Mouse (Mus musculus): ENCODE results near the gene Prss23.

DNA sequence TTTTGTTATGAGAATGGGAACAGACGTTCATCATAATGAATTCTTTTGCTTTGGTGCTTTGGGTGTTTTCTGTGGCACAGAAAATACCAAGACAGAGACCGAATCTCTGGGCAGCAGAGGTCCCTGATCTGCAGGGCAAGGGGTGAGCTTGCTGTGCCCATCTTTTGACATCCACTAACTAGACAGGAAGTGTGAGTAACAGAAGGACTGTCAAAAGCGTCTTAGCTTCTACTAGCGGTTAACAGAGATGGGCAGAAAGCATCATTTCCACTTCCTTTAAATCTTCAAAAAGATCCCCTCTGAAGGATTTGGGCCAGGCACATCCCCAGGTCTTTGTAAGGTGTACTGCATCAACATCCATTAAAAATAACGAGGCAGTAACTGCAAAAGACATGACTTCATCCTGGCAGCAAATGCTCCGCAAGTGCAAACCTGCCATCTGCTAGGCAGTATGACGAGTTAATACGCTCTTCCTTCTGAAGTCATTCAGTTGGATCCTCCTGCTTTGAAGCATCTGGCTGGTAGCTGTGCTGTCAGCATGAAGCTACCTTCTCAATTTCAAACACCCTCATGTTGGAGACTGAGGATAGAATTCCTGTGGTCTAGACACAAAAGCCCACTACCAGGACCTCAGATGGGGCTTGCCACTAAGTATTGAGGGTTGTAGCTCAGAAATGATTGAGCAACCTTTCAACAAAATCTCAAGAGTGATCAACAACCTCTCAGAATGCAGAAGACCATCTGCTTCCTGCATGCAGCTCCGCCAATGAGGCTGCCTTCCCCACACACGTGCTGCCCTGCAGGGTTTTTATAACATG, 63.0 kb downstream of the Prss23 start:
- TF ChIP-seq CTCF (IDR thresholded peaks at IDR 0.05; ENCODE audit: low read depth, low read length) (no peak), GATA1 (IDR thresholded peaks at IDR 0.05; ENCODE audit: borderline replicate concordance, low read length) (no peak), POLR2AphosphoS5 (IDR thresholded peaks at IDR 0.05; ENCODE audit: insufficient replicate concordance, low read depth, low read length) (no peak)
